15 mouse cellular contexts compared by ENCODE assay signal in genomic region chr2:27058751-27059150, GRCm38 (mm10). TPM values are rescaled to one million over a fixed set of nuclear protein-coding genes. Genes with fewer than 3 reads are reported as not detected.
DNase-seq lines count a peak whose midpoint lies in the region; ATAC-seq and TF ChIP-seq lines count a peak whose summit lies in the region.
"Had no signal": no experiment of that assay in that cellular context is flagged by ENCODE, and none has a peak within 500 bp of the region (broad histone marks: within the 10 kb centered on the region; RNA-seq: fewer than 3 reads in every experiment).

No protein-coding gene starts in this region.

- TF ChIP-seq CTCF in hindbrain, postnatal 0 days (IDR thresholded peaks at IDR 0.05; ENCODE audit: low read depth), result no peak

- H3K27ac ChIP-seq in hindbrain, embryonic 12.5 days, result peak overlapping the region; percentile 25; the same call in 1 of the 2 replicates
- no peak overlapping the region for H3K27ac ChIP-seq in hindbrain, postnatal 0 days
- peak overlapping the region; percentile 75 for H3K27ac ChIP-seq in limb, embryonic 13.5 days
- H3K27ac ChIP-seq: forebrain, embryonic 12.5 days; hindbrain, embryonic 15.5 days; left cerebral cortex, adult 2 months; midbrain, embryonic 12.5 days had no signal

- ATAC-seq in hindbrain, embryonic 12.5 days (ENCODE audit: low FRiP score), result no peak
- no peak for ATAC-seq in hindbrain, postnatal 0 days
- ATAC-seq in limb, embryonic 13.5 days (ENCODE audit: low FRiP score, low read depth), result peak; percentile 43

- 47% methylated on average over 12 of the region's 12 CpGs for WGBS in hindbrain, embryonic 12.5 days
- 38% methylated on average over 12 of the region's 12 CpGs for WGBS in hindbrain, postnatal 0 days
- WGBS in limb, embryonic 13.5 days, result 12% methylated on average over 12 of the region's 12 CpGs

- H3K9me3 ChIP-seq in hindbrain, embryonic 12.5 days (replicated peaks), result no peaks in the 10 kb centered on the region
- H3K9me3 ChIP-seq in hindbrain, postnatal 0 days (ENCODE audit: low read length), result no peaks in the 10 kb centered on the region
- no peaks in the 10 kb centered on the region for H3K9me3 ChIP-seq in limb, embryonic 13.5 days
- H3K9me3 ChIP-seq: forebrain, embryonic 12.5 days; hindbrain, embryonic 15.5 days; midbrain, embryonic 12.5 days had no signal

- H3K4me3 ChIP-seq in hindbrain, embryonic 12.5 days, result no peak overlapping the region
- H3K4me3 ChIP-seq in hindbrain, postnatal 0 days (ENCODE audit: low read length), result no peak overlapping the region
- H3K4me3 ChIP-seq in limb, embryonic 13.5 days, result peak overlapping the region; percentile 4; the same call in 1 of the 2 replicates
- H3K4me3 ChIP-seq: forebrain, embryonic 12.5 days; hindbrain, embryonic 15.5 days; left cerebral cortex, adult 2 months; midbrain, embryonic 12.5 days had no signal

- H3K9ac ChIP-seq in hindbrain, embryonic 12.5 days, result no peak overlapping the region
- H3K9ac ChIP-seq in hindbrain, postnatal 0 days (replicated peaks; ENCODE audit: low read length), result no peak overlapping the region
- no peak overlapping the region for H3K9ac ChIP-seq in limb, embryonic 13.5 days
- H3K9ac ChIP-seq: forebrain, embryonic 12.5 days; hindbrain, embryonic 15.5 days; midbrain, embryonic 12.5 days had no signal

- no peaks in the 10 kb centered on the region for H3K27me3 ChIP-seq in hindbrain, embryonic 12.5 days
- no peaks in the 10 kb centered on the region for H3K27me3 ChIP-seq in hindbrain, postnatal 0 days (ENCODE audit: insufficient read depth, low read length)
- H3K27me3 ChIP-seq in limb, embryonic 13.5 days, result no peaks in the 10 kb centered on the region
- H3K27me3 ChIP-seq: forebrain, embryonic 12.5 days; hindbrain, embryonic 15.5 days; midbrain, embryonic 12.5 days had no signal

- no peak for DNase-seq in hindbrain, postnatal 0 days (ENCODE audit: low spot score)
- peak; percentile 61 for DNase-seq in ovary, adult 18-20 months (ENCODE audit: low spot score)
- DNase-seq in ovary, postnatal 10 days (ENCODE audit: low spot score), result no peak
- no peak for DNase-seq in right cerebral cortex, adult 18-20 months
- DNase-seq in liver, result no peak
- DNase-seq: thymus, postnatal 25 days had no signal

- no peak overlapping the region for H3K4me2 ChIP-seq in hindbrain, embryonic 12.5 days (replicated peaks)
- H3K4me2 ChIP-seq in hindbrain, postnatal 0 days (ENCODE audit: low read depth, low read length), result no peak overlapping the region
- H3K4me2 ChIP-seq in limb, embryonic 13.5 days (replicated peaks), result peak overlapping the region; percentile 50
- H3K4me2 ChIP-seq: forebrain, embryonic 12.5 days; hindbrain, embryonic 15.5 days; liver, embryonic 11.5 days; midbrain, embryonic 12.5 days had no signal

- H3K4me1 ChIP-seq in hindbrain, embryonic 12.5 days, result peaks cover 7% of the 10 kb centered on the region; the same call in 1 of the 2 replicates
- H3K4me1 ChIP-seq in hindbrain, postnatal 0 days (ENCODE audit: insufficient read depth, low read length), result 0 out of 2 replicates have a peak, but pooled peaks cover 5% of the 10 kb centered on the region
- peaks cover 37% of the 10 kb centered on the region for H3K4me1 ChIP-seq in limb, embryonic 13.5 days
- H3K4me1 ChIP-seq: forebrain, embryonic 12.5 days; midbrain, embryonic 12.5 days had no signal

- H3K36me3 ChIP-seq in hindbrain, embryonic 12.5 days, result no peaks in the 10 kb centered on the region
- H3K36me3 ChIP-seq in hindbrain, postnatal 0 days (ENCODE audit: insufficient read depth, low read length), result no peaks in the 10 kb centered on the region
- H3K36me3 ChIP-seq in limb, embryonic 13.5 days, result no peaks in the 10 kb centered on the region
- H3K36me3 ChIP-seq: forebrain, embryonic 12.5 days; hindbrain, embryonic 15.5 days; midbrain, embryonic 12.5 days had no signal

RNA-seq across cellular contexts. Expression of gene Mymk, which starts 13.2 kb away (rescaled TPM):
- polyA plus RNA-seq in hindbrain, embryonic 12.5 days (2016; fragmentation: Nextera tagmentation; extraction: Ambion mirVana), result 2.6 and 5.2 TPM in 2 replicates
- total RNA-seq in hindbrain, postnatal 0 days (2014; rRNA removed), result not detected in 2 replicates
- 0.19 and 0.30 TPM in 2 replicates for polyA plus RNA-seq in hindbrain, postnatal 0 days (2015; fragmentation: Nextera tagmentation; extraction: Ambion mirVana)
- 43.3 and 49.0 TPM in 2 replicates for polyA plus RNA-seq in limb, embryonic 13.5 days (2015; fragmentation: Nextera tagmentation; extraction: Ambion mirVana)
- polyA plus RNA-seq: small intestine, adult 2 months; stomach, embryonic 14.5 days had no signal

RNA-seq across cellular contexts. Expression of gene Adamtsl2, which starts 20.4 kb away (rescaled TPM):
- 6.1 and 9.0 TPM in 2 replicates for polyA plus RNA-seq in hindbrain, embryonic 12.5 days (2016; fragmentation: Nextera tagmentation; extraction: Ambion mirVana)
- 8.7 and 9.9 TPM in 2 replicates for total RNA-seq in hindbrain, postnatal 0 days (2014; rRNA removed)
- 4.4 and 5.3 TPM in 2 replicates for polyA plus RNA-seq in hindbrain, postnatal 0 days (2015; fragmentation: Nextera tagmentation; extraction: Ambion mirVana)
- 13.3 and 13.8 TPM in 2 replicates for polyA plus RNA-seq in limb, embryonic 13.5 days (2015; fragmentation: Nextera tagmentation; extraction: Ambion mirVana)

RNA-seq across cellular contexts. Expression of gene Slc2a6, which starts 31.0 kb away (rescaled TPM):
- 3.5 and 4.1 TPM in 2 replicates for polyA plus RNA-seq in hindbrain, embryonic 12.5 days (2016; fragmentation: Nextera tagmentation; extraction: Ambion mirVana)
- 29.2 and 30.9 TPM in 2 replicates for total RNA-seq in hindbrain, postnatal 0 days (2014; rRNA removed)
- 16.7 and 19.2 TPM in 2 replicates for polyA plus RNA-seq in hindbrain, postnatal 0 days (2015; fragmentation: Nextera tagmentation; extraction: Ambion mirVana)
- polyA plus RNA-seq in limb, embryonic 13.5 days (2015; fragmentation: Nextera tagmentation; extraction: Ambion mirVana), result 0.75 and 0.77 TPM in 2 replicates

RNA-seq across cellular contexts. Expression of gene Cacfd1, which starts 49.0 kb away (rescaled TPM):
- 115 TPM in 2 replicates for polyA plus RNA-seq in hindbrain, embryonic 12.5 days (2016; fragmentation: Nextera tagmentation; extraction: Ambion mirVana)
- 50.1 and 50.4 TPM in 2 replicates for total RNA-seq in hindbrain, postnatal 0 days (2014; rRNA removed)
- polyA plus RNA-seq in hindbrain, postnatal 0 days (2015; fragmentation: Nextera tagmentation; extraction: Ambion mirVana), result 89.1 and 90.6 TPM in 2 replicates
- polyA plus RNA-seq in limb, embryonic 13.5 days (2015; fragmentation: Nextera tagmentation; extraction: Ambion mirVana), result 96.3 and 102 TPM in 2 replicates
